Mouse (Mus musculus) cerebellum, postnatal 4 days (tissue): ENCODE data around the gene Cdk6.
"Not testable (repeated sequence)": the region's sequence is repeated elsewhere in the genome, so short reads cannot be mapped to it uniquely, and the experiment has no call there.

Experiments
- DNase-seq, 2 experiments: peaks; one replicate each; pipeline ENCODE4 v3.0.0; 2022; ENCODE audit warnings: low spot score in 2 of 2, mixed read lengths in 1 of 2

Gene Cdk6

DNA sequence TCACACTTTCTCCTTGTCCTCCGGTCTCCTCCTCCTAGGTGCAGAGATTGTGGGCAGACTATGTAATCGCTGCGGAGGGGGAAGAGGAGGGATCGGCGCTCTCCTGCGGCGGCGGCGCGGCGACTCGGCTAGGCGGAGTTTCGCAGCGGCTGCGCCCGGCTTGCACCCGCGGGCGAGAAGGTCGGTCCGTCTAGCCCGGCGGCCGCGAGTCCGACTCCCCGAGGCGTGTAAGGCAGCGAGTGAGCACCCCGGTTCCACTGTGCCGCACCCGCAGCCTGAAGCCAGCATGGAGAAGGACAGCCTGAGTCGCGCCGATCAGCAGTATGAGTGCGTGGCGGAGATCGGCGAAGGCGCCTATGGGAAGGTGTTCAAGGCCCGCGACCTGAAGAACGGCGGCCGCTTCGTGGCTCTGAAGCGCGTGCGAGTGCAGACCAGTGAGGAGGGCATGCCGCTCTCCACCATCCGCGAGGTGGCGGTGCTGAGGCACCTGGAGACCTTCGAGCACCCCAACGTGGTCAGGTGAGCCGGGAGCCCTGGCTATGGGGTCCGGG is 2.9 kb downstream of the Cdk6 start:
- peak; percentile 69 to 88 for DNase-seq

DNA sequence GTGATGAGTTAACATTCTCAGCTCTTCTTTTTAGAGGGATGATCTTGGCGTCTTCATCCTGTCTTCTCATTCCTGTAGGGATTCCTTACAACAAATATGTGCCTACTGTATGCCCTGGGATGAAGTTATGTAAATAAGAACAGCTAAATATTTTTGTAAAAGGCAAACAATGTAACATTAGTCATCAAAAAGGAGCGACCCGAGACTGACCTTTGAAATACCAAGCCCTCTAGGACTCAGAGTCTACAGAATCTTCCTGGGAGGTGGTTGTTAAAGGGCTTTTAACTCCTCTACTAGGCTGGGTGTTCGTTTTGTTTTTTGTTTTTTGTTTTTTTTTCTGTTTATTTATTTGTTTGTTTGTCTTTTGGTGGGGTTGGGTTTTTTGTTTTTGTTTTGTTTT is 4.3 kb downstream of the Cdk6 start:
- DNase-seq, result not testable (repeated sequence)

DNA sequence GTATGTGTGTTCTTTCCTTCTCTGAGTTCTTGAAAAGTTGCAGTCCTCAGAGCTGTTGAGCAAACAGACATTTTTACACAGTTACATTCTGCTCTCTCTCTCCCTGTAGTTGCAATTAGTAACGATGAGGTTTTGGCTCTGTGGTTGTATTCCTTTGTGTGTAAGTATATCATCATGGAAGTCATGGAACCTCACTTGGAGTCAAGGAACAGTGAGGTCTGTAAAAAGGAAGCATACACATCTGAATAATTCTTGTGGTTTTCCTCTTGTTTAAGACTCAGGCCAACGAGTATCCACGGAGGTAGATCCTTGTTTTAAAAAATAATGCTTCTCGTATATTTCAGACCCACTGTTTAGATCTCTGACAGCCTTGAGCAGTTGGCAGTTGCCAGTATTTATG is 8.1 kb downstream of the Cdk6 start:
- not testable (repeated sequence) for DNase-seq

DNA sequence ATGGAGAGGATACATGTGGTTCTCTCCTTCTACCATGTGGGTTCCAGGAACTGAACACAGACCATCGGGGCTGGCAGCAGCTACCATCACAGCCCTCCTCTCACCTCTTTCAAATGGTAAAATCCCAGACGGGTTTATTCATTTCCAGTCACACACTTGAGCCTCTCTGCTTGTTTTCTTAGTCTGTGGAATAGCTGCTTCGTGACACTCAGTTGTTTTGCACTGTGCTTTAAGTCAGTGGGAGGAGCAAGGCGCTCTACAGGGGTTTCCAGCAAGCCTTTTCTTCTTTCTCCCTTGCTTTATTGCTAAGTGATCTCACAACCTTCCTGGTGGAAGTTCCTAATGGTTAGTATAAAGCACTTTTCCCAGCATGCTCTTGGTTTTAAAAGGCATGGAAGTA is 10.6 kb downstream of the Cdk6 start:
- DNase-seq, result not testable (repeated sequence)

DNA sequence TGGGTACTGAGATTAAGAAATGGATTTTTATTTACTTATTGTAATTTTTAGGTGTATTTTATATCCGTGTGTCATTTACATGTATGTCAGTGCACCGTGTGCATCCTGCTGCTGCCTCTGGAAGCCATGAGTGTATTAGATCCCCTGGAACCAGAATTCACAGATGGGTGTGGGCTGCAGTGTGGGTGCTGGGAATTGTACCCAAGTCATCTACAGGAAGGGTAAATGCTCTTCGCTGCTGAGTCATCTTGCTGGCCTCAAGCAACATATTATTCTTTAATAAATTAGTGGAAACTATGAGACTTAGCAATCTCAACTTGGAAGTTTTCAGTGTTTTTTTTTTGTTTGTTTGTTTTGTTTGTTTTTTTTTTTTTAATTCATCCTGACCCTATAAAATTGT is 11.0 kb downstream of the Cdk6 start:
- no peak for DNase-seq

DNA sequence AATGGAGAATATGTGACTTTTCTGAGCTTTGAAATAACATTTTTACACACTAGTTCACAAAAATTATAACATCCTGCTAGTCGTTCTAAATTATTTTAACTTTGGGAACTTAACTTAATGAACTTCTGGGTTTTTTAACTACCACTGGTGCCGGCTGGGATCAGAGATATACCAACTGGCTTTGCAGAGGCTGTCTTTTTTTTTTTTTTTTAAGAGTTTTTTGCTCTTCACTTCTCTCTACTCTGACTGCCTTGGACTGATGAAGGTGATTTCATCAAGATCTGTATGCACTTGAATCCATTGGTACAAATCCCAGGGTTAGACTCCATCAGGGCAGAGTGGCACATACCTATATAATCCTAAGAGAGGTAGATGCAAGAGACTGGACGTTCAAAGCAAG is 11.5 kb downstream of the Cdk6 start:
- no peak for DNase-seq

DNA sequence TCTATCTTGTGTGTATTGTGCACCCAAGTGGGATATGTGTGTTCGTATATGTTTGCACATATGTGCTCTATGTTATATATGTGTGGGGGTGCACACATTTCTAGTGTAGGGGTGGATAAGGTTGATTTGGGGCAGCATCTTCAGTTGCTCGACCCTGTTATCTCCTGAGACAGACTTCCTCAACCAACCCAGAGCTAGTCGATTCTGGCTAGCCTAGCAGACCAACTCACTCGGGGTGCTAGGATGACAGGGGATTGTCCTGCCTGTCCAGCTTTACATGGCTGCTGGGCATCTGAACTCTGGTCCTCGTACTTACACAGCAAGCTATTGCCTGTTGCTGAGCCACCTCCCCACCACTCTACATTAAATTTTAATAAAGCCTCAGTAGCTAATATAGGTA is 13.0 kb downstream of the Cdk6 start:
- no peak for DNase-seq

DNA sequence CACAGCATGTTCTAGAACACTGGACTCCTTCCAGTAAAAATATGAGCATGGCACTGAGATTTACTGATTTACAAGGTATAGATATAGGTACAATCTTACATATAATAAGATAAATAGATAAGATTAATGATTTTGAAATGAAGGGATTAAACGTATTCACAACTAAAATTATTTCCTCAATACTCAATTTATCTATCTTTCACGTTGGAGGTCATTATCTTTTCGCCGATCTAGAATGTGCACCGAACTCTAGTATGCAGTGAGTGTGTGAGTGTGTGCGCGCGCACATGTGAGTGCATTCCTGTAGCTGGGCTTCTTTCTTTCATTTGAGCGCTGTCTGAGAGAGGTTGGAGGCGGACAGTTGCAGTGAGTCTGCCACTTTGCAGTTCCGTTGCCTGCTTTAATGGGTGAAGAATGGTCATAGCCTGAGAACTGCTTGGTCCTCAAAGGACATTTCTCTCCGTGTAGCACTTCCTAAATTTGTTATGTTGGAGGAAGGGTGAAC is 13.8 kb downstream of the Cdk6 start:
- no peak for DNase-seq

DNA sequence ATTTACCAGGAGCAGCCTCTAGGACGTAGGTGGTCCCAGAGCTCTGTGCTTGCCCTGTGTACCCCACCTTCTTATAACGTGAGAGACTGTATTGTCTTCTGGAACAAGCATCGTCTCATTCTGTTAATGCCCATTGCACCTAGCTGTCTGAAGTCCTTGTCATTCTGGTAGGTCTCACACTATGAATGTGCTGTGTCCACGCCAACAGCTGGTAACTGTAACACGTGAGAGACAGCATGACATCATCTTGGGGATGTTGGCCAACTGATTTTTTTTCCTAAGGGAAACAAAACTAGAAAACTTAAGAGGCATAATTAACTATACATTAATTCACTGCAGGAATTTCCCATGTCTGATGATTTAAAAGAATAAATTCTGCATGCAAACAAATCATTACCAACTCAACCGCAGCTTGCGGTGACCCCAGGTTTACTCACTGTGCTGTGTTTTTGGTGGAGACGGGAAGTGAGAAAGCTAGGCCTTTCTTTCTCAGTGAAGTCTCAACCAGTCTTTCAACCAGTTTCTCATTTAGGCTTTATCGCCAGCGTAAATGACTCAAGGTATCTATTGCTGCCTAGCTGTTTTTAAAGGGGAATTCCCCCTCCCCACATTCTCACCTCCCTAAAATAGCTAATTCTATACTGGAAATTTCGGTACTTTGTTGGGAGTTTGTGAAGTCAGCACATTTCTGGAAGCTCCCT is 14.4 kb downstream of the Cdk6 start:
- no peak for DNase-seq

DNA sequence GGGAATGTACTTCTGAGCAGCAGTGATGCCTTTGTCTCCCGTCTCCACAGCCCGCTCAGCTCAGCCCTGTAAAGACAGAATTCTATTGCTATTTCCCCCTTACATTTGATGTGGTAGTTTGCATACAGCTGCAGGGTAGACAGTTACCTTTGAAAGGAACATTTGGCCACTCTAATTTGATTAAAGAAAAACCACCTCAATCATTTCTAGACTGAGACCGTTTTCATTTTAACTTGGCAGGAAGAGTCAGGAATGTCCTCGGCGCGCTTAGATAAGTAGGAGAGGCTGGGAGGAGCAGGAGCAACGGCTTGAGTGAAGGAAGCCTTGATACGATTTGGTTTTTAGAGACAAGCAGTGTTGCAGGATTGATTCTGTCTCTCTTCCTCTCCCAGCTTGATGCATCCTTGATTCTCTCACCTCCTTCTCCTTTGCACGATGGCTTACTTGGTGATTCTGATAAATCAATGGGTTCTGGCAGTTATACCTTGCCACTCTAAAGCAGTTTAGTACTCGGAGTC is 15.0 kb downstream of the Cdk6 start:
- DNase-seq, result no peak

DNA sequence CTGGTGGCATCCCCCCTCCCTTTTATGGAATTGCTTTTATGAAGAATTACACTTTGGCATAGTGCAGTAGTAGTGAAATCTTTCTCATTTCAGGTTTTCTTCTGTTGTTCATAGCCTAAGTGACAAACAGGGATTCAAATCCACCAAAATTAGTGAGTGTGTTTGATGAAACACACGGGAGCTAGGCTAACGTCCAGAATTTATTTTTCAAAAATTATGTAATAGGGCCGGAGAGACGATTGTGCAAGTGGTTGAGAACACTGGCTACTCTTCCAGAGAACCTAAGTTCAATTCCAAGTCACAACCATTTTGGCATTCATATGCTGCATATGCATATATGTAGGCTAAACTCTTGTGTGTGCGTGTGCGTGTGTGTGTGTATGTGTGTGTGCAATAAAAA is 16.2 kb downstream of the Cdk6 start:
- DNase-seq, result no peak

DNA sequence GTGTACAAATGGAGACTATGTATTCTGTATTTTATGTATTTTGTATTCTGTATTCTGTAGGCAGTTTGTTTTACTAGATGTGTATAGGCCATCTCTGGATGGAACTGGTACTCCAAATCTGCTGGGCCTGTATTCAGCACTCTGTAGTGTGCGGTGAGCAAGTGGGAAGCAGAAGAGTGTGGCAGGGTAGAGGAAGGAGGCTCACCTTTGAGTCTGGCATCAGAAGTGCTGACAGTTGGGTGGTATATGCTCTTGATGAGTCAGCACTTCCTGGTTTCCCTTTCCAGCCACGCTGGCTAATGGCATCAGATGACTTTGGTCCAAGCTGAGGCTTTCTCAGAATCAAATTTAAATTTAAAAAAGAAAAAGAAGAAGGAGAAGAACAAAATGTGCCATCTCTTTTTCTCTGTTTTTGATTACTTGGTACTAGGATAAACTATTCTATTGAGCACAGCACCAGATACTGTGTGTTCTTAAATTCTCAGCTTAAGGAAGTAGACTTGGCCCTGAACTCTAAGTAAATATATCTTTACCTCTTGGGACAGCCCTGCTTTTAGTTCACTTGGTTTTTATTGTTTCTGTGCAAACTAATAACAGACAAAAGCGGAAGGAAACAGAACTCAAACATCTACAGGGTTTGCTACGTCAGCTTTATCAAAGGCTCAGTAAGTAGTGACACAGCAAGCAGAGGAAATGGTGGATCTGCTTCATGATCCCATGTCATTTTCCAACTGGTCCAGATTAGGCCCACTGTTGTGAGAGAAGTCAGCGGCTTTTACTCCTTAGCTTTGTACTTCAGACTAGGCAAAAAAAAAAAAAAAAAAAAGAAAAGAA is 17.6 kb downstream of the Cdk6 start:
- DNase-seq, result no peak

DNA sequence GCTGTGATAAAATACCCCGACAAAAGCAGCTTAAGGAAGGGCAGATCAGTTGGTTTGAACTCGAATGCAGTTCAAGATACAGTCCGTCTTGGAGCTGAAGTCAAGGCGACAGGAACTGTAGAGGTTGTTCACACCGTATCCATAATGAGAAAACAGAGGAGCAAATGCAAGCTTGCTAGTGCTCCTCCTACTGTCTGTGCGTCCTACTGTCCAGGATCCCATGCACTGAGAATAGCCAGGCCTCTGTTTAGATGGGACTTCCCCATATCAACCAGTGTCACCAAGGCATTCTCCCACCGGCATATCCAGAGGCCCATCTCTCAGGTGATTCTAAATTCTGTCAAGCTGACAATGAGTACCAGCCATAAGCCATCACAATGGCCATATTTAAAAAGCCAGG is 18.6 kb downstream of the Cdk6 start:
- DNase-seq, result no peak

DNA sequence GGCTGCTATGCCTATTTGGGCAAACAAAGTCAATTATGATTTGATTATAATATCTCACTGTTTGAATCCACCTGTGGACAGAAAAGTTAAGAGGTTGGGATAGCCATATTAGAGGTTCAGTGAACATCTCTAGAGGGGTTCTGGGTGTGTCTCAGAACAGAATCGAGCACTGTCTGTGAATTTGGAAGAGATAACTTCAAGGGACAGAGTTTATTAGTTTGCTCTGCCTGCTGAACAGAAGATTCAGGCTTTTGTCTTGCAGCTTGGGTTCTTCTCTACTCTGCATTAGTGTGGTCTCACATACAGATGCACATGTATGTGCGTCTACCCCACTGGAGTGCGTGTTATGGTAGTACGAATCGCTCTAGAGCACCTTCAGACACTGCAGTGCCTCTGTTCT is 20.0 kb downstream of the Cdk6 start:
- no peak for DNase-seq

DNA sequence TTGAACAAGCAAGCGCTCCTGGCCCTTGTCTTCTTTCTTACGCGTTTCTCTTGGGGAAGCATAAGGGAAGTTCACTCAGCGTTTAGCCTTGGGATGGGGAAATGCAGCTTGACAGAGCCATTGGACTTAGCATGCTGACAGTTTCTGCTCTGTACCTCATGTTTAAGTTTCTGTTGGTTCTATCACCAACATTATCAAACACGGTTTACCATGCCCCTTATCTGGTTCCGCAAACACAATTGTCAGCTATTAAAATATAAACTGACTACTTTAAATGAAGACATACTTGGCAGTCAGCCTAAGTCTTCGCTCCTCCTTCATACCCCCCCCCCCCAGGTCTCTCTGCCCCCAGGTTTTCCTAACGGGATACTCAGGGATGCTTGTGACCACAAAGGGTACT is 20.8 kb downstream of the Cdk6 start:
- no peak for DNase-seq

DNA sequence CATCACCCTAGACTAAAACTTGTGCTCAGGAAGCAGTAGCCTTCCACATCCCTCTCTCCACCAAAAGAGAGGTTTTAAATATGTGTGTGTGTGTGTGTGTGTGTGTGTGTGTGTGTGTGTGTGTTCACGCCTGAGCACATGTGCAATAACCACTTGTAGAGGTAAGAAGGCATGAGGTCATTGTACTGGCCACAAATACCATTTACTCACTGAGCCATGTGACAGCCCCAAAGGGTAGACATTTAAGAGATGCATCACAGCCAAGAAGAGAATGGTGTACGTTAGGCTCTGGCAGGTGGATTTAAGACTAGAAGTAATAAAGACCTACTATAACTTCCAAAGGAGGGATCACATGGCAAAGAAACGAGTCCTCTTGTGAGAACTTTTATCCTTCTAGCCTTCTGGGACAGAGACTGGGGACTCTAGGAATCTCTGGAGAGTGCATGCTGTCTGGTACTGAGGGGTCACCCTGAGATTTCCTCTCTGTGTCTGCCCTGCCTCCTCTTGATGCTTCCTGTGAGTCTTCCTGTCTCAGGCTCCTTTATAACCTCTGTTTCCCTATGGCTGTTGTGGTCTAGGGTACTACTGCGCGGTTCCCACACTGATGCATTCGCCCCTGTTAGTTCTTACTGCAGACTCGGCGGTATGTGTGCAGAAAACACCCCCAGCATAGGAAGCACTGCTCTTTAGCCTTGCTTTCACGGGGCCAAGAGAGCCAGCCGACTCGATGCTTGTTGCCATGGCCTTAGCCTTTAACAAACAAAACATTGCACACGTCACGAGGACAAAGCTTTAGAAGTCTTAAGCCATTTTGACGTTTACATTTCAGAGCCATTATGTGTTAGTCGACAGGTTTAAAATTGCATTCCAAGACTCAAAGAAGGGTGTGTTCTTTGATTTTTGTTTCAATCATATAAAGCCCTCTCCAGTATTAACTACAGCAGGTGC is 22.0 kb downstream of the Cdk6 start:
- no peak for DNase-seq

DNA sequence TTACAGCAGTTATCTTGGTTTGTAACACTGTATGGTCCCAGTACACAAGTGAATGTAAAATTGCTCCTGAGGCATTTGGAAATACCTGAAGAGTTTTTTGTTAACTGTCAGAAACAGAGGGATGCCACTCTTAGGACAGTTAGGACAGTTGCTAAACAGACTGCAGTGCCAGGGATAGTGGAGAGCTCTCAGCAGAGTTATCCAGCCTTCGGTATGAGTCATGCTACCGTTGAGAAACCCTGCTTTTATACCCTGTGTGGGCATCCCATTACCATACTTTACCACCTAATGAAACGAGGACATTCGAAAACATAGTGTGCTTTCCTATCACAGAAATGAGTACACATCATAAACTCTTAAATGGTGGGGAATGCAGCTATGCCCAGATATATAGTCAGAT is 25.8 kb downstream of the Cdk6 start:
- no peak for DNase-seq

DNA sequence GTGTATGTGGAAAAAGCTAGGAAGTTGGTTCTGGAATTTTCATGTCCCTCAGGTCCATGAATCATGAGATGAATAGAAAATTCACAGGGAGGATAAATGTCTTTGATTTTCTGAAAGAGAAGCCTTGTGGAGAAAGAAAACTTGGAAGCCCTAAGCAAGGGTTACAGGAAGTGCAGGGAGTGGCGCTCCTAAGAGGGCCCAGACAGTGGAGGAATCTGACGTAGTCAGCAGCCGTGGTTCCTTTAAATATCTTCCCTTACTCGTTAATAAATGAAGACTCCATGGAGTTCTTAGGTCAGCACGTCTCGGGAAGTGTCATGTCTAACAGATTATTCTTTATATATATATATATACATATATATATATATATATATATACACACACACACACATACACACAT is 28.0 kb downstream of the Cdk6 start:
- no peak for DNase-seq

DNA sequence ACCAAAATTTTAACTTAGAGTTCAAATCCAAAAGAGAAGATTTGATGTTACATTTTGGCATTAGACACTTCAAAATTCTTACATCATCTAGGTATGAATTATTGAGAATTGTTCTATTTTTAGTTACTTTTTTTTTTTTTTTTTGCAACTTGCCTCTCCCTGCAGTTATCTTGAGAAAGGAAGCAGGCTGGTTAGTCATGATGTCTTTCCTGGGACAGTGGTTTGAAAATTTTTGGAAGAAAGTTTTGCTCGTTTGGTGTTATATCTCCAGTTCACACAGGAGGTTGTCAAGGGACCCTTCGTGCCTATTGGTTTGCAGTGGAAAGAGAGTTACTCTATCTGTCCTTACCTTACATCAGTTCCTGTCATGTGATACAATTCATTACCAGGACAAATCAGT is 29.9 kb downstream of the Cdk6 start:
- no peak for DNase-seq

DNA sequence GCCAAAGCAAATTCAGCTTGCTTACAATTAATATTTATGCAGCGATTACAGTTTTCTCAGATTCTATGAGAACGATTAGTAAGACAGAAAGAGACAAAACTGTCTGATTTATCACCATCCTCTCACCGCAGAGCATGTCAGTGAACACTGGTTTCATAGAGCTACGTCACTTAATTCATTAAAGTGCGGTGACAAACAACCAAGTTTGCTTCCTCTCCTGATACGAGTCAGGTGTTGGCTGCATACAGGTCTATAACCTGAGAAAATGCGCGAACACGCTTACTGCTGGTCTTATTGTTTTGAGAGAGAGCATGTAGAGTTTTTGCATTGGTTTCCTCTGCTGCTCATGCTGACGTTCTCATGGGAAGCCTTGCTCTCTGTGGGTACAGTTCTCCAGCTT is 31.9 kb downstream of the Cdk6 start:
- DNase-seq, result no peak

DNA sequence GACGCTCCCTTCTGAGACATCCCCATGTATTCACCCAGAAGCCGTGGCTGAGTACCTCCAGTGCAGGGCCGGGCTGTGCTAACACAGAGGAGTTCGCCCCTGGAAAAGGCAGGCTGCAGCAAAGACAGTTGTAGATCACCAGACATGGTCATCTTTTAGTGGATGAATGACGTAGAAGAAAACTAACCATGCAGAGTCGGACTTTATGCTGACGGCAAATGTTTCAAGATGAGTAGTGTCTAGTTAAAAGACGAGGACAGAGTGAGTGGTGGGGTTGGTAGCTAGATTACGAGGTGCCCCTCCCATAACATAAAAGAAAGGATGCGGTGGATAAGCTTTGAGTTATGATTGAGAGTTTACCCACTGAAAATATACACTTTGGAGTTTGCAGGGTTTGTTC is 33.5 kb downstream of the Cdk6 start:
- no peak for DNase-seq

DNA sequence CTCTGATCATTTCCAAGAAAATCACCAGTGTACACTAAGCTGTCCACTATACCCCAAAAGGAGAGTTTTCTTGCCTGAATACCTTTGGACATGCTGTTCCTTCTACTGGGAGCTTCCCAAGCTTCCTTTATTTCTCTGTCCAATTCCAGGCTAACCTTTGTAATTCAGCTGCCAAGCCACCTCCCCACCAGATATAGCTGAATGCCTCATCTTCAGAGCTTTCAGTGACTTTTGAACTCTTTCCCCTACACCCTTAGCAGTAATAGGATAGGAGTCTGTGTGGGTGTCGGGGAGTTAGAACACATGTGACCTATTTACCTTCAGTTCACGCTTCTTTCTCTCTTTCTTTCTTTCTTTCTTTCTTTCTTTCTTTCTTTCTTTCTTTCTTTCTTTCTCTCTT is 34.9 kb downstream of the Cdk6 start:
- DNase-seq, result no peak
